Mouse (Mus musculus) heart, postnatal 10 days (tissue): ENCODE results near the gene 4932438H23Rik. TPM values are rescaled to one million over a fixed set of nuclear protein-coding genes. Genes with fewer than 3 reads are reported as not detected.

Experiments used
- DNase-seq, 2 experiments: peaks; one replicate each; pipeline ENCODE4 v3.0.0; 2021
- intact Hi-C: fragments of 180-260 bp; cut with DNase I; formaldehyde crosslinking; loops from one replicate; pipeline ENCODE4 v1.15.1; 2025
- total RNA-seq, 2 experiments: library from RNA; stranded (reverse); gene quantifications; 2 replicates each; pipeline ENCODE4 v1.2.3; 2021

4932438H23Rik gene
- total RNA-seq, 2 experiments from 2014 or later = 0.19 TPM; not detected in 1

GRCm38 (mm10) chr16:91061531-91062318 lies 33.2 kb downstream of the 4932438H23Rik start:
- intact Hi-C loops = no loop called here

GRCm38 (mm10) chr16:91057741-91058140 lies 37.2 kb downstream of the 4932438H23Rik start:
- DNase-seq = no peak
- intact Hi-C loops = no loop called here

More at GRCm38 (mm10) chr16:91061531-91062318, 33.2 kb downstream of the 4932438H23Rik start:
- no peak for DNase-seq

DNA sequence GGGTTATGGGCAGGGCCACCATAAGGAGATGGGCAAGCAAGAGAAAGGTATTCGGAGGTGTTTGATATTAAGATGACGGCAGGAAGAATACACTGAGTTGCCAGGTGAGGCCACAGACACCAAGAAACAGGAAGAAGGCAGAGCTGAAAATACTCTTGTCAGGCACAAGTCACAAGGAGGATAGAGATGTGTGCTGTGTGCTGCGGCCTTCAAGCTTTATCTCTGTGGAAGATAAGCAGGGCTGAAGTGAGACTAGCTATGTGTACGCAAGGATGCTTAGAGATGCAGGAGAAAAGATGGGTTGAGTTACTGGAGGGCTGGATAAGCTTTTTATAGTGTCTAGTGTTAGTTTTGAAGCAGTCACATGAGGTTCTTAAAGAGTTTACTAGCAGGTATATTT lies 37.7 kb downstream of the 4932438H23Rik start:
- intact Hi-C loops = no loop called here

GRCm38 (mm10) chr16:91056043-91056821 lies 38.7 kb downstream of the 4932438H23Rik start:
- peak; percentile 9 to 13 for DNase-seq
- intact Hi-C loops = no loop called here

More for the DNA sequence above, 37.7 kb downstream of the 4932438H23Rik start:
- DNase-seq = no peak

DNA sequence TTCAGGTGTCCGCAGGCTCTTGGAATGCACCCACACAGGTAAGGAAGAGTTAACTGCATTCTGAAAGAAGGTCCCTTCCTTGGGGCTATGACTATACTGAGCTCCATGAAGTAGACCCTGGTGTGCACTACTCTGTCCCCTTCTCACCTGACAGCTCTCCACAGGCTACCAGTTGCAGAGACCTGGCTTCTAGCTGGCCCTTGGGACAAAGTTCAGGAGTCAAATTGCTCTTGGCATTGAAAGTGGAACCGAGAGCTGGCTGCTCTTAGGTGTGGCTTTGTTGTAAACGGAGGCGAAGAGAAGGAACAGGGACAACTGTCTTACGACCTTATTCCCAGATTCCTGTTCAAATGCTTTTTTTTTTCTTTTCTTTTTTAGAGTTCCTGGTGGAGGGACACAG lies 39.8 kb downstream of the 4932438H23Rik start:
- intact Hi-C loops = no loop called here
- no peak for DNase-seq

GRCm38 (mm10) chr16:91053599-91053998 lies 41.3 kb downstream of the 4932438H23Rik start:
- intact Hi-C loops = no loop called here
- no peak for DNase-seq

DNA sequence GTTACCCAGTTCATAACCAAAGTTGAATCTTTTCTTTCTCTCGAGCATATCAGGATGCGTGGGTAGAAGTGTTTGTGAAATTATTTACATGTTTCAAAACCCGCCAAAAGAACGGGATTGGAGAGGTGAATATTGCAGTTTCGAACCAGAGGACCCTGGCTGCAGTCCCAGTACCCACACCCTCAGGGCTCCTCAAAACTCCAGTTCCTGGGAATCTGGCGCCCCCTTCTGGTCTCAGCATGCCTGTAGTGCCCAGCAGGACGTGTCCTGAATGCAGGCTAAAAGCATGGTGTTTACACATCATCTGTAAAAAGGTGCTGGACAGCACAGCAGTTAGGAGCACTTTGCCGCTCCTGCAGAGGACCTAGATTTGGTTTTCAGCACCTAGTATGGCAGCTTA lies 49.4 kb downstream of the 4932438H23Rik start:
- intact Hi-C loops = loop anchor here (2.0 kb wide), 1 partner anchor 35 kb away; the partner anchor contains the start of gene Synj1
- DNase-seq = peak; percentile 26 to 66

DNA sequence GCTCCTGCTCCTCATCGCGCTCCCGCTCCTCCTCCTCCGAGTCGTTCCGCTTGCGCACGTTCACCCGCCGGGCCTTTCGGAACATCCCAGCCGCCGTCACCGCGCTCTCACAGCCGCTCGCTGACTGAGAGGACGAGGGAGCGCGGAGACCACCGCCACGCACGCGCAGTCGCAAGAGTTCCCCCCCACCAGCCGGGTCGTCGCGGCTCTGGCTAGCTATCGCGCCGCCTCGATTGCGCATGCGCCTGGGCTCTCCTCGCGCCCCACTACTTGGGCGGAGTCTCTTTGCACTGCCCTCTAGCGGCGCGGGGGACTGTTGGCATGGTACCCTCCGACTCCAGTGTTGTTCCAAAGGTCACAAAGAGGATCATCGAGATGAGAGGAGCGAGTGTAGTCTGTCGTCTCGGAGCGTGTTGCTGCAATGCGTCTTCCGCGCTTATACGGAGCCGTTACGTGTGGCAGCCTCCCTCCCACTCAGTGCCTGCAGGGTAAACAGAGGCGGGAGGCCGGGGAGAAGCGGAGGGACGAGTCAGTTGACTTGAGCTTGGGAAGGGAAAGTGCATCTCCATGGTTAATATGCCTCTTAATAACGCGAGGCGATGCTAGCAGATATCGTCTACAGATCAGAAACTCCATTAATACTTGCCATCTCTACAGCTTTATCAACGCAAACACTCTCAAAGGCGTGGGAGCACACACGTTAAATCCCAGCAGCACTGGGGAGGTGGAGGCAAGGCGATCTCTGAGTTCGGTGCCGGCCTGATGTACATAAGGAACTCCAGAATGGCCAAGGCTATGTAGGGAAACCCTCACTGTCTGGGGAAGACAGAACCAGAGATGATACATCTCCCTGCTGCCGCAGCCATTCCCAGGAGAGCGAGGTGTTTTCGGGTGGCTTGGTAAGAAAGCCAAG lies 50.4 kb downstream of the 4932438H23Rik start, which contains the start of gene Paxbp1:
Gene Paxbp1 (minus strand): TSS at position 274 of the 913 bp plus-strand sequence.
- peak; percentile 99 to 100 for DNase-seq
- intact Hi-C loops = loop anchor here (2.0 kb wide), 1 partner anchor 34 kb away; the partner anchor contains the start of gene Synj1

GRCm38 (mm10) chr16:91043461-91044248 lies 51.3 kb downstream of the 4932438H23Rik start:
- DNase-seq = peak; percentile 67 to 74
- intact Hi-C loops = loop anchor here (2.0 kb wide), 1 partner anchor 33 kb away; the partner anchor contains the start of gene Synj1

- DNase-seq = no peak
- intact Hi-C loops = no loop called here
These were observed 52.3 kb downstream of the 4932438H23Rik start for GRCm38 (mm10) chr16:91042640-91043039.

DNA sequence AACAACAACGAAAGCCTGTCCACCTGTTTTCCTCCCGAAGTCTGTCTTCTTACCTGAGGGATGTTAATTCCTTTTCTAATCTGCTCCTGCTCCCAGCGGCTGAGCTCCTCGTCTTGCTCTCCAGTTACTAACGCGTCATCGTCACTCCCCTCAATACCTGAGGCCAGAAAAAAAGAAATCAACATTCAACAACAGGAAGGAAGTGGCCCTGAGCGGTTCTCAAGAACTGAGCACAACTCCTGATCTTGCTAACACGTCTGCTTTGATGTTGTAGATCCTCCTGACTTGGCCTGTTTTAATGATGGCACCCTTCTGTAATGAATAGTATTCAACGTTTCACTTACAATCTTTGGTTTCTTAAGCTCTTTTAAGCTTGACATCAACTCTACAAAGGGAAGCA lies 59.1 kb downstream of the 4932438H23Rik start:
- DNase-seq = no peak
- intact Hi-C loops = no loop called here

DNA sequence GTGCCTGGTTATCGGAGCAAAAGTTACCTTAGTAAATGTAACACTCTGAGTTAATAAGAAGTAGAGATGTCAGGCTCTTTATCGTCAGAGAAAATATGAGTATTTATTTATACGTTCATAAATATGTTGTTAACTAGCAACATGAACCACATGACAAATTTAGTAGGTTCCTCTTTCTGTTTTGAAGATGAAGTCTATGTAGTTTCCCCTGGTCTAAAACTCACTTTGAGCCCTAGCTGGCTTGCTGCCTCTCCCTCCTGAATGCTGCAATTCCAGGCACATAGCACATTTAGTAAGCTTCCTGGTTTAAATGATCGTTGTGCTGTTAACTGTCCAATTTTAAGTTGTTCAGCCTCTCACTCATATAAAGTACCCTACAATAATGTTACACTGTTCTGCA lies 64.2 kb downstream of the 4932438H23Rik start:
- intact Hi-C loops = no loop called here
- no peak for DNase-seq

DNA sequence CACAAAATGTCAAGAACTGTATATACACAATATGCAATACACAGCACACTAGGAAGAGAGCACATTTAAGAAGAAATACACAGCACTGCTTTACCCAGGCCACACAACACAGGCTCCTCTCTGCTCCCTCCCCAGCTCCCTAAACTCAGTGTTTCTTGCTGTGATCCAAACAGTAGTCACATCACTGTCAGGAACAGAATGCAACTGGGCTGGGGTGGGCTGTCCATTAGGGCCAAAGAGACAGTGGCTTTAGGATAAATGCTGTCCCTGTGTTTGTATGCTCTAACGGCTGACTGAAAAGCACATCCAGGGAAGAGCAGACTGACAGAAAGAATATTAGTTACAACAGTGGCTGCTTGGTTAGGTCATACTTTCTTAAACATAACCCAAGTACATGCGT lies 65.0 kb downstream of the 4932438H23Rik start:
- intact Hi-C loops = no loop called here
- no peak for DNase-seq

- DNase-seq = no peak
- intact Hi-C loops = no loop called here
These were observed 65.7 kb downstream of the 4932438H23Rik start for GRCm38 (mm10) chr16:91029161-91029743.

- intact Hi-C loops = no loop called here
- no peak for DNase-seq
These were observed 68.6 kb downstream of the 4932438H23Rik start for GRCm38 (mm10) chr16:91026290-91026689.

GRCm38 (mm10) chr16:91023384-91023783 lies 71.5 kb downstream of the 4932438H23Rik start:
- peak in 1 of 2 experiments; percentile 16 for DNase-seq
- intact Hi-C loops = no loop called here

DNA sequence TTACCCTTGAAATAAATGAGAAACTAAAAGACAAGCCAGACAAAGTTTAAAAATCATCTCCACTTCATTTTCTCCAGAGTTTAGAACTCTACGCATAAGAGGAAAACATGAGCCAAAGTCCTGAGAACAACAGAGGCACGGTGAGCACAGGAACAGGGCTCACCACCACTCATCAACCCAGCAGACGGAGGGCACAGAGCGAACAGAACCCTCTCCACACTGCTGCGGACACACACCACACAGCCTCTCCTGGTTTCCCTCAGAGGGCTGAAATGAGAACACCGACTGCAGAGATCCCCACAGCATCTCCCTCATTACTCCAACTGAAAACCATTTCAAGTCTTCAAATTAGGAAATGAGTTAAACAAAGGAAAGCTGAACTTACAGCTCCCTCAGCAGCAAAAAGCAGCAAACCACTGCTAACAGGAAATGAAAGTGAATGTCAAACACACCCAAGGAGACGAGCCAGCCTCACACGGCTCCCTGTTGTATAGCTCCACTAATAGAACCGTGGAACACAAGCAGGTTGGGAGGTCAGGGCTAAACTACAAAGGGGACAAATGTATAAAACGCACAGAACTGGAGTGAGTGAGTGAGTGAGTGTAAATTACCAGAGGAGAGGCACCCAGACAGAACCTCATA lies 74.0 kb downstream of the 4932438H23Rik start:
- DNase-seq = no peak
- intact Hi-C loops = no loop called here

DNA sequence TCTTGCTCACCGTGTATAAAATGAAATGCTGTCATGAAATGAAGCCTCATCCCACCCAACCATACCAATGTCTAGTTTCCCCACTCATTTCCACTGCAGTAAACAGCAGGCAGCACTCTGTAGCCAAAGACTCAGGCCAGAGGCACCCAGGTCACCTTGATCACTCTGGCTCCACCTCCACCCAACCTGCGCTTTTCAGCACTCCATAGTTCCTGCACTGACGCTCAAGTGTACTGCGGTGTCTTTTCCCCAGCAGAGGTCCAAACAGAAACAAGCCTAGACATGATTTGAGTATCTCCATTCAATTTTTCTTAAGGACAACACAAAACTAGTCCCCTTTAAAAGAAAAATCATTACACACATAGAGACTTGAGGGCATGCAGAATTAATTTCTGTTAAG lies 75.4 kb downstream of the 4932438H23Rik start:
- no peak for DNase-seq
- intact Hi-C loops = no loop called here

- intact Hi-C loops = no loop called here
- no peak for DNase-seq
These were observed 79.2 kb downstream of the 4932438H23Rik start for GRCm38 (mm10) chr16:91015761-91016160.
